Mouse (Mus musculus) cerebellum, adult 8-10 months (tissue): ENCODE data around the gene Tmem87b.

Experiments used
- DNase-seq: peaks from one replicate; pipeline ENCODE4 v3.0.0; 2022

The Tmem87b gene

GRCm38 (mm10) chr2:128820631-128821030 is 2.7 kb downstream of the Tmem87b start:
- no peak for DNase-seq

- DNase-seq, result no peak
Observed at GRCm38 (mm10) chr2:128823893-128824292, 6.0 kb downstream of the Tmem87b start.

DNA sequence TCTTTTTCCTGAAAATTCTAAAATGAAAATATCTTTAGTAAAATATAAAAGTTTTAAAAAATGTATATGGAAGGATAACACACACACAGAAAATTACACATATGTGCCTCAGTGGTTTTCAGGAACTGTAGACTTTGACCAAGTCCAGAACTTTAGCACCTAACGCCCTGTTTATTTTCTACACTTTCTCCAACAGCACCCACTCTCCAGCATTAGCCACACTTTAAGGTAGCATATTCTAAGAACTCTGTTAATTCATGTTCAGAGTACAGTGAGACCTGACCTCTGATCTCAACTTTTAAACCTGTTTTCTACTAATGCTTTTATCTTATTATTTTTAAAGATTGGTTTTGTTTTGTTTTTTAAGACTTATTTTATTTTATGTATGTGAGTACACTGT is 9.9 kb downstream of the Tmem87b start:
- no peak for DNase-seq

DNA sequence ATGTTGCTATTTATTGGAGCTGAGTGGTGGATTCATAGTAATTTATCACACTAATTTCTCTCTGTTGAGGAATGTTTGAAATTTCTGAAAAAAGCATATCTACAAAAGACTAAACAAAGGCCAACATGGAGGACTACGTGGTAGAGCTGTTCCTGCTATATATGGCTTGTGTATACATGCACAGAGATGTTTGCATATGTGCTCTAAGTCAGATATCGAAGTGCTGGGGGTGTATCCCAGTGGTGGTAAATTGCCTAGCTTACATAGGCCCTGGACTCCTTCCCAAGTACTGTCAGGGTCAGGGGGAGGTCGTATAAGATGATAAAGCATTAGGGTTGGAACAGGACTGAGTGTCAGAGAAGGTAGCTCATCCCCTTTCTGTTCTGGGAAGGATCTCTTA is 14.7 kb downstream of the Tmem87b start:
- no peak for DNase-seq

DNA sequence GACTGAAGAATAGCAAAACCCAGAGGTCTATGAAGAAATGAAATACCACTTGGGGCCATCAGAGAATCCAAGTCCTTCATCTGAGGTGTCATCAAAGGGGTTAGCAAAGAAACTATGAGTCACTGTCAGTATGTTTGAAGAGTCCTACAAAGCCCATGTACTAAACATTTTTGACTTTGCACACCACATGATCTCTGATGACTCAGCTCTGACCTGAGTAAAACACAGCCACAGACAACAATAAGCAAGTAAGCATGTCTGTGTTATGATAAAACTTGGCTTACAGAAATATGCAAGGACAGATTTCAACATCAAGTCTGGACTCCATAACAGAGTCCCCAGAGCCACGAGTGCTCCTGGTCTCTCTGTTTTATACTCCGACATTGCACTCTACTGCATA is 15.1 kb downstream of the Tmem87b start:
- DNase-seq, result no peak

DNA sequence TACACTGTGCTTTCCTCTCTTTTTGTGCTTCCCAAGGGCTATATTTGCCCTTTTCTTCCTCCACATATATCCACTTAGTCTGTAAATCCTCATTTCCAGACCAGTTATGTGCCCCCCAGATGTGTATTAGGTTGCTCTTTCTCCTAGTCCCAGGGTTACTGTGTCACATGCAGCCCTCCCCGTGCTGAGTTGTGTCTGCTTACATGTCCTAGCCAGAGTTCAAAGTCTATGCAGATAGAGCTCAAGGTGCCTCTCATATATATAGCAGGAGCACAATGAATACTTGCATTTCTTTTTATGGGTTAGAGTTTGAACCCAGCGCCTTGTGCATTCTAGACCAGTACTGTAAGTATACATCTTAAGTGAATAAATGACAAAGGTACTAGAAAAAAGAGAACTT is 15.5 kb downstream of the Tmem87b start:
- no peak for DNase-seq

DNA sequence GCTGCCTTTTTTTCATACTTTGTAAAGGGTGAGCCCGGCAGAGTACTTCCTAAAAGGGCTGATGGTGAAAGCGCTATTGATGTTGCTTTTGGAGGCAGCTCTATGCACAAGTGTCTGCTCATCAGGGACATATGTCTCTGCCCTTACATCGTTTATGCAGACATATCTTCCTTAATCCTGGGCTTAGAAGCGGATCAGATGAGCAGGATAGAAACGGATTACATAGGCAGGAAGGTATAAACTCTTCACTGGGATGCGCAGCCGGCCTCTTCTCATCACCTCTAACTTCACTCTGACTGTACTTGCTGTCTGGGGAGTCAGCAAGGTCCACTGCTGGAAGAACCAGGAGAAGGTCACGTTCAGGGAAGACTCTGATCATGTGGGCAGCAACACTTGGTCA is 19.6 kb downstream of the Tmem87b start:
- no peak for DNase-seq

GRCm38 (mm10) chr2:128838611-128839010 is 20.7 kb downstream of the Tmem87b start:
- DNase-seq, result no peak

- DNase-seq, result no peak
Observed at GRCm38 (mm10) chr2:128839501-128839900, 21.6 kb downstream of the Tmem87b start.

GRCm38 (mm10) chr2:128842437-128842836 is 24.5 kb downstream of the Tmem87b start:
- DNase-seq, result no peak

DNA sequence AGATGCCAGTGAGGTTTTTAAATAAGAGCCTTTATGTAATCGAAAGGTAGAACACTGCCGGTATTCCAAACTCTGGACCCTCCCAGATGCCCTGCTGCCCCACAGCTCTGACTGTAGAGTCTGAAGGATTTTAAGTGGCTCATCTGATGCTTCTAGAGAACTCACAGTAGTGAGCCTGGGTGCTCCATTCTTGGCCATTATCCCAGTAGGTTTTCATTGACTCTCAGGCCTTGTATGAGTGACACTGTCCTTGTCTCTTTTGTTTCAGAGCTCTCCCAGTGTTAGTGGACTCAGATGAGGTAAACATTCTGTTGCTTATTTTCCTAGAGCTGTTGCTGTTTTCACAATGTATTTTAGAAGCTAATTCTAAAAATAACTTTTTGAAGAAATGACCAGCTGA is 32.1 kb downstream of the Tmem87b start:
- no peak for DNase-seq

- no peak for DNase-seq
Observed at GRCm38 (mm10) chr2:128856673-128857072, 38.8 kb downstream of the Tmem87b start.

GRCm38 (mm10) chr2:128858962-128859361 is 41.0 kb downstream of the Tmem87b start:
- DNase-seq, result no peak

- no peak for DNase-seq
Observed at GRCm38 (mm10) chr2:128859861-128860260, 41.9 kb downstream of the Tmem87b start.

GRCm38 (mm10) chr2:128862636-128863035 is 44.7 kb downstream of the Tmem87b start, which contains the start of gene Fbln7:
Gene Fbln7, plus strand, starts transcription at chr2:128862981.
- no peak for DNase-seq

DNA sequence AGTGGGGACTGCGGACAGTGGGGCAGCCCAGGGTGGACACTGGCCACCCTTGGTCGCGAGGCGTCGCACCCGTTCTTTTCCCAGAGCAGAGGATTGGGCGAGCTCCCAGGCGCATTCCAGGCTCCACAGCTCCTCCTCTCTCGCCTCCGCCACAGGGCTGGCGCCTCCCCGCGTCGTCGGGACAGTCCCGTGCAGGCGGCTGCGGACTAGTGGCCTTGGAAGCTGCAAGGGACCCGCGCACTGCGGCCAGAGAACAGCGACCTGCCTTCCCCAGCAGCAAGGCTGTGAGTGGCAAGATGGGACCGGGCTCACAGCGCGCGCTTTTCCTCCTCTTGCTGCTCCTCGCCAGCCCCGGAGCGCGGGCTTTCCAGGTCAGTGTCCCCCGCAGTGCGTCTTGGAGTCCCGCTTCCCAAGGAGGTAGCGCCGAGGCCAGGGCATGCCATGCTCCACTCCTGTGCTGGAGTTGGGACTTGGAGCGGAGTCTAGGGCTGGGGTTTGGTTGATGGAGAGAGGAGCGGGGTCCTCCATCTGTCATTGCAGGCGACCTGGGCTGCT is 45.9 kb downstream of the Tmem87b start:
- DNase-seq, result peak; percentile 27

GRCm38 (mm10) chr2:128865061-128865460 is 47.1 kb downstream of the Tmem87b start:
- DNase-seq, result no peak

GRCm38 (mm10) chr2:128871656-128872055 is 53.7 kb downstream of the Tmem87b start:
- no peak for DNase-seq

- DNase-seq, result no peak
Observed at GRCm38 (mm10) chr2:128872256-128872655, 54.3 kb downstream of the Tmem87b start.

DNA sequence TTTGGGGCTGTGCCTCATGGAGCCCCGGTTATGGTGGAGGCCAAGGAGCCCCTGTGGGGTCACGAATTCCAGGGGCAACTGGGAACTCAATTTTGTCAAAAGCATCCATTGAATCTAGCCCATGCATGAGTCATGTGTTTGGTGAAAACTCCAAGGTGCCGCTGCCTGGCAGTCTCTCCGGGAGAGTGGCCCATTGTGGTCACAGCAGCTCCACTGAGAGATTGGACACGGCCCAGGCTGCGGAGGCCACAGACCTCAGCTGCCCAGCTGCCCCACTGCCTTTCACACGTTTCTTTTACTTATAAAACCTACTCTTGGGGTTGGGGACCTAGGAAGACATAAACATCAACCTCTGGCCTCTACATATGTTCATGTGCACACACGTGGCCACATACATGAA is 57.6 kb downstream of the Tmem87b start:
- no peak for DNase-seq

GRCm38 (mm10) chr2:128881236-128881635 is 63.3 kb downstream of the Tmem87b start:
- no peak for DNase-seq

- DNase-seq, result no peak
Observed at GRCm38 (mm10) chr2:128885225-128885811, 67.4 kb downstream of the Tmem87b start.

DNA sequence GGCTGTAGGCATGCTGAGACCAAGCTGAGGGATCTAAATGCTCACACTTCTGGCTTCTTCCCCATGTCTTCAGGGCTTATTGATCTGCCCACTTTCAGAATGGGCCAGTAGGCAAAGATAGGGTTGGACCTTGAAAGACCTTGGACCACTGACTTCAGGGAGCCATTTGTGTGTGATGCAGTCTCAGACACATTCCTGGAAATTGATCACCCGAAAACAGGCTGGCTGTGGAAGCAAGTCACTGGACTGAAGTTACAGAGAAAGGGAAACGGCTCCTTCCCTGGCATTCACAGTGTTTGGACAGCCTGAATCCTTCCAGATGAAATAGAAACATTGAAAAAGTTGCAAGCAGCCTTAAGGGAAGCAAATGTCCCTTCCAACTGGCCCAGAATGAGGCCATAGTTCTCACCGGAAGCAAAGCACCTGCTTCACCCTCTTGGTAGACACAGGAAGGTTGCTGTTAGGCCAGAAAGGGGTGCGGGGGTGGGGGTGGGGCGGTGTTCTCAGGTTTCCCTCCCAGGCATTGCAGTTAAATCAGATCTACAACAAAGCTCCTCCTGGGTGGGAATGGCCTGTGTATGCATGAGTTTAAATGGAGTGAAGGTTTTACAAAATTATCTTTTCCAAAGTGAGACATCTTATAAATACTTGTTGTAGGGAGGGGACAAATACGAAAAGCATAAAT is 70.1 kb downstream of the Tmem87b start:
- DNase-seq, result no peak

GRCm38 (mm10) chr2:128890661-128891335 is 72.9 kb downstream of the Tmem87b start:
- no peak for DNase-seq
